Mouse (Mus musculus) right cerebral cortex, adult 18-20 months (tissue): ENCODE results near the gene Nol9.
A peak's percentile ranks its signal among the peaks of the same experiment; 100 is the strongest.

ENCODE experiments used
- DNase-seq: peaks from one replicate; pipeline ENCODE4 v3.0.0; 2022; ENCODE audit warnings: mixed read lengths

Gene Nol9

GRCm38 (mm10) chr4:152095937-152096910 lies 57.1 kb downstream of the Nol9 start:
- no peak for DNase-seq

DNA sequence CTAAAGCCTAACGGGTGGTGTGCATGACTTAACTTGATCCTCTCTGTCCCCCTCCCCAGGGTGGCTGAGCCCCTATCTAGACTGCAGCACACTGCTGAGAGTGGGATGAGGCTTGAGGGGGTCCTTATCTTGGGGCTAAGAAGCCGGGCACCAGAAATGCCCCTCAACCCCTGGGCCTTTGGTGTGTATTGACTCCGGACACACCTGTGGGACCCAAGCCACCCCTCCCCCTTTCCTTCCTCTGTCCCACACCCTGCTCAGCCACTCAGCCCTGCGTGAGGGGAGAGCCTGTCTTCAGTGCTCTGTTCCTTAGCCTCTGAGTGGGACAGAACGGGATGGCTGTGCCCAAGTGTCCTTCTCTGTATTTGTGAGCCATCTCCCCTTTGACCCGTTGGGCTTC lies 57.8 kb downstream of the Nol9 start:
- no peak for DNase-seq

GRCm38 (mm10) chr4:152097911-152098799 lies 59.0 kb downstream of the Nol9 start:
- DNase-seq = no peak

DNA sequence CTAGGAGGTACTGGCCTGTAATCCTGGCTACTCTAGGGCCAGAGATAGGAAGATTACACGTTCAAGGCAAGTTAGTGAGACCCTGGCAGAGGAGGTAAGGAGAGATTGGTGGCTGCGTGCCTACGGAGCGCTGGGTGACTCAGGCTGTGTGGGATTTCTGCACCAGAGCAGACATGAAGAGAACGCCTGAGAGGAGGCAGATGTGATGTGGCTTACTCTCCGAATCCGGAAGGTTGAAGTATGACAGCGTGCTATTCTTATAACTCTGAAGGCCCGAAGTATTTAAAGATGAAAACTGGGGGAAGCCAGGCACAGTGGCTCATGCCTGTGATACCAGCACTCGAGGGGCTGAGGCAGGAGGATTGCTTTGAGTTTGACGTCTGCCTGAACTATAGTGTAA lies 61.4 kb downstream of the Nol9 start:
- peak; percentile 90 for DNase-seq

DNA sequence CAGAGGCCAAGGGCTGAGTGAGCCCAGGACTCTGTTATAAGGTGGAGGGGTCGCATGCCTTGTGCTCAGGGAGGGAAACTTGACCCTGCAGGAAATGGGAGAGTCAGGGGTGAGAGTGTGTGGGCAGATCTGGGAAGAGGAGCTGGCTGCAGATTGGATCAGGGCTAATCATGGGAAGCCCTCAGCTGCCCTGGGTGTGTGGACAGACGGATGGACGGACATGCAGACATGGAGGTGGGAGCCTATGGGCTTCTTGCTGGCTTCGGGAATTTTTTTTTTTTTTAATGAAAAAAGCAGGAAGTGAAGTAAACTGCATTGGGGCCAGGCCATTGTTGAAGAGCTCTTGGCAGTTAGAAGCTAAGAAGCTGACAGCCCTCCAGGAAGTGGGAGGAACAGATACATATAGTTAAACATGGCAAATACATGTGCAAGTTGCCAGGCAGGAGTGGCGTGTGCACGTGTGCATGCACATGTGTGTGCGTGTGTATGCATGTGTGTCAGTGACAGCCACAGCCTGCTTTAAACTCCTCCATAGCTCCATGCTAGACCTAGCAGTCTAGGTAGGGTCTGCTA lies 62.0 kb downstream of the Nol9 start:
- no peak for DNase-seq

DNA sequence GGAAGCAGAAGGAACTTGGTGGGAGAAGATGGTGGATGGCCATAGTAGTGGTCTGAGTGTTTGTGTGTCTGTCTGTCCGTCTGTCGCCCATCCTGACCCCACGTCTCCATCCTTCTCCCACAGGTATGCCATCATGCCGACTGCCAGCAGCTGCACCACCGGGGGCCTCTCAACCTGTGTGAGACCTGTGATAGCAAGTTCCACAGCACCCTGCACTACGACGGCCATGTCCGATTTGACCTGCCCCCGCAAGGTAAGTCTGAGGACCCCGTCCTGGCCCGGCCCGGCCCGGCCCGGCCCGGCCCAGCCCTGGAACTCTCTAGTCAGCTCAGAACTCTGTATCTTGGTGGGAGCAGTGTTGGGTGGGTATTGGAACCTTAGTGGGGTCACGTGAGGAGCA lies 62.8 kb downstream of the Nol9 start:
- DNase-seq = no peak

- peak; percentile 78 for DNase-seq
Measured at GRCm38 (mm10) chr4:152103025-152103424, 63.9 kb downstream of the Nol9 start.

- DNase-seq = no peak
Measured at GRCm38 (mm10) chr4:152106746-152107145, 67.6 kb downstream of the Nol9 start.

DNA sequence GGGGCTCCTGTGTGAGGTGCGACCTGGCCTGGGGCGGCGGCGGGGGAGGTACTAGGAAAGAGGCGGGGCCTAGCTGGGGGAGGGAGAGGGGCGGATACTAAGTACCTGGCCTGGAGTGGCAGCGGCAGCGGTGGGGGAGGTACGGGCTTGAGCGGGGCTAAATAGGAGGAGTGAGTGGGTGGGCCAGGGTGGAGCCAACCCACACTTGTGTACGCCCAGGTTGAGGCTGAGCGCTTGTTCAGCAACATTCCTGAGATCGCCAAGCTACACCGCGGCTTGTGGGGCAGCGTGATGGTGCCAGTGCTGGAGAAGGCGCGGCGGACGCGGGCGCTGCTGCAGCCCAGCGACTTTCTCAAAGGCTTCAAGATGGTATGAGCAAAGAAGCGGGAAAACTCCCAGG lies 68.4 kb downstream of the Nol9 start:
- DNase-seq = no peak

- DNase-seq = peak; percentile 78
Measured at GRCm38 (mm10) chr4:152107971-152108509, 68.9 kb downstream of the Nol9 start.

DNA sequence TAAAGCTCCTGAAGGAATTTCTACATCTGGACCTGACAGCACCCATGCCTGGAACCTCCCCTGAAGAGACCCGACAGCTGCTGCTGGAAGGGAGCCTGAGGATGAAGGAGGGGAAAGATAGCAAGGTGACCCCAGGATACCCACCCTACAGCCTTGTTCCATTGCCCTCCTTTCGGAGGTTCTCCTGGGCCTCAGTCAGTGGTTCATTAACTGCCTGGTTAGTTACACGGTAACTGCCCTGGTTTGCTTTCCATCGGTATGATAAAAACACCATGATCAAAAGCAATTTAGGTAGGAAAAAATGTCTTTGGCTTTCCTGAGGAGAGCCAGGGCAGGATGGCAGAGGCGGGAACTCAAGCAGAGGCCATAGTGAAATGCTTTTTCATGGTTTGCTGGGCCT lies 69.6 kb downstream of the Nol9 start:
- no peak for DNase-seq

DNA sequence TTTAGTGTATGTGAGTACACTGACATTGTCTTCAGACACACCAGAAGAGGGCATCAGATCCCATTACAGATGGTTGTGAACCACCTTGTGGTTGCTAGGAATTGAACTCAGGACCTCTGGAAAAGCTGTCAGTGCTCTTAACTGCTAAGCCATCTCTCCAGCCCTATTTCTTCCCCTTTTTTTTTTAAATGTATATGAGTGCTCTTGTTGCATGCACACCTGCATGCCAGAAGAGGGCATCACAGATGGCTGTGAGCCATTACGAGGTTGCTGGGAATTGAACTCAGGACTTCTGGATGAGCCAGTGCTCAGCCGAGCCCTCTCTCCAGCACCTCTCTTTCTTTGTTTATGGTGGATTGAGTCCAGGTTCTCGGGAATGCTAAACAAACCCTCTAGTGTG lies 70.4 kb downstream of the Nol9 start:
- no peak for DNase-seq

DNA sequence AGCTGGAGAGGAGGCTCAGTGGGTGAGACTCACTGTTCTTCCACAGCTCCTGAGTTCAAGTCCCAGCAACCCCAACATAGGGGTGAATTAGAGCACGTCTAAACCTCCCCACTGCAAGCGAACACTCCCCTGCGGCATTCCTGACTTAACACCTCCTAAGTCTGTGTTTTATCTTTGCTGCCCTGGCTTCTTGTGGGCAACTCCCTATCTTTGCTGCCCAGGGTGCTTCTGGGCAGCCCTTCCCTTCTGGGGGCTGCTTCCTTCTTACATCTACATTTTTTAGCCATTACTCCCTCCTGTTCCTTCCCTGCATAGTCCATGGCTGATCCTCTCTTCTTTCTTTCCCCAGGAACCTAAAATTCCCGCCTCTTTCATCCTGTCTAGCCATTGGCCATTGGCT lies 71.6 kb downstream of the Nol9 start:
- DNase-seq = no peak
